Mouse (Mus musculus): ENCODE results near the gene Olfr781.
"Not testable (repeated sequence)": the region's sequence is repeated elsewhere in the genome, so short reads cannot be mapped to it uniquely, and the experiment has no call there.

Gene Olfr781

GRCm38 (mm10) chr10:129328554-129328953, at the start of gene Olfr781:
Olfr781 (plus strand) TSS chr10:129328854.
- DNase-seq (ENCODE audit: low read depth, low spot score) = no peak

- DNase-seq (ENCODE audit: low read depth, low spot score) = not testable (repeated sequence)
Measured at GRCm38 (mm10) chr10:129312973-129313372, 15.7 kb upstream of the Olfr781 start.

DNA sequence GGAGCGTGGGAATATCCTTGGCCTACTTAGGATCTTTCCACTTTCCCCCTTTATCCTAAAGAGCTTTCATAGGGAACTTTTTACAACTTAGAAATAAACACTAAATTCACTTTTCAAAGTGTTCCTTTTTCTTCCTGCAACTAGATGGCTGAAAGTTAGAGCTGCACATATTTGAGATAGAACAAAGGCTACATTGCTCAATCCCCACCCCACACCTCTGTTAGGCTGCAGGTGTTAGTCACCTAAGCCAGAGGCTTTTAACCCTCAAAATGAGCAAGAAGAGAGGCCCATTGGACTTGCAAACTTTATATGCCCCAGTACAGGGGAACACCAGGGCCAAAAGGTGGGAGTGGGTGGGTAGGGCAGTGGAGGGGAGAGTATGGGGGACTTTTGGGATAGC, 15.1 kb upstream of the Olfr781 start:
- not testable (repeated sequence) for DNase-seq (ENCODE audit: low read depth, low spot score)

GRCm38 (mm10) chr10:129317817-129318216, 10.8 kb upstream of the Olfr781 start, which contains the start of gene Olfr780:
Olfr780 (plus strand) TSS chr10:129318117.
- no peak for DNase-seq (ENCODE audit: low read depth, low spot score)

DNA sequence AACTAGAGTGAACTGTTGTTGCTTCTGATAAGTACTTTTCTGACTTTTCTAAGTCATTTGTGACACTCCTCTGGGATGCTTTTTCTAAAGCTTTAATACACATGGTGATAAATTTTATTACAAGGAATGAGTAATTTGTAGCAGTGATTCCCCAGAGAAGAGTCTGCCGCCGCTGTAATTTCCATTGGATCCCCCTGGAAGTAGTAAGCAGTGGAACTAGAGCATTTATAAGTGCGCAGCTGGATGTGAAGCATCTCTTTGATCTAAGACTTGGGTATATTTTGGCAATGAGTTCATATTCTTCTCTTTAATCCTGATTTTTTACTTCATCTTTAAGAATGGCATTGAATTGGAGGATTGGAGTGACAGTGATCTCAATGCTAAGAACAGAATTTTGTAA, 19.9 kb downstream of the Olfr781 start, which contains the start of gene Olfr782:
Gene Olfr782 (plus strand): TSS at position 301 of the 400 bp plus-strand sequence.
- DNase-seq (ENCODE audit: low read depth, low spot score) = no peak

DNA sequence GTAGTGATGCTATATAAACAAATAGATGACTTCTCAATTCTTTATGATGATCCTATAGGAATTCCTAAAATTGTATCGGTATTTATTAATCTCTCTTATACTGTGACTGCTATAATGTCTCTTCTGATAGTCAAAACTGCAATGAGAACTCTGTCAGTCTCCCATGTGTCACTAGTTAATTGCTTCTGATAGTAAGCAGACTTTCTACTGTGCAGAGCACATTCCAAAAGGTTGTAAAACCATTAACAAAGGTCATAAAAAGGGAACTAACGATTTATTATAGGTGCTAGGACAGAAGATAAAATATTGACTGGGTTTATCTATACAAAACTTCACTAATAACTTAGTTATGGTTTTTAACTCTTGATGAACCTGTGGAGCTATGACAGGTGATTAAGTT, 23.8 kb downstream of the Olfr781 start:
- not testable (repeated sequence) for DNase-seq (ENCODE audit: low read depth, low spot score)

- peak; percentile 68 for DNase-seq (ENCODE audit: low read depth, low spot score)
Measured at GRCm38 (mm10) chr10:129356496-129356895, 27.8 kb downstream of the Olfr781 start.

DNA sequence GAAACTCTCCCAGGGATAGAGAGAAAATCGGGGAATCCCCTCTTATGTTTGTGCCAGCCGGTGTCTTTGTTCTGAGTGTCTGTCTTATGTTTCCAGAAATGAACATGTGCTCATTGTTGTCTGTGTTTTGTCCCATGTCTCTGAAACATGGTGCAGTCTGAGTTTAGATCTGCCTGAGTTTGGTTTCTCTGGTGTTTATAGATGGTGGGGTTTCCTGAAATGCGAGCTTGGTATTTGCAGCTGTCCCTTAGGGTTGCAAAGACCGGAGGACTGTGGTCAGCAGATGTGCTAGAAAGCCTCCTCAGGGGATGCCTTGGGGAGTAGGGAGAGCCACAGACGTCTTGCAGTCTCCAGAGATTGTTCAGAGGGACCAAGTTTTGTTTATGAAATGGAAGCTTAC, 28.7 kb downstream of the Olfr781 start:
- DNase-seq (ENCODE audit: low read depth, low spot score) = no peak

GRCm38 (mm10) chr10:129374051-129374450, 45.4 kb downstream of the Olfr781 start:
- DNase-seq (ENCODE audit: low read depth, low spot score) = not testable (repeated sequence)
